Mouse (Mus musculus): ENCODE results near the gene Olfr202.

DNA sequence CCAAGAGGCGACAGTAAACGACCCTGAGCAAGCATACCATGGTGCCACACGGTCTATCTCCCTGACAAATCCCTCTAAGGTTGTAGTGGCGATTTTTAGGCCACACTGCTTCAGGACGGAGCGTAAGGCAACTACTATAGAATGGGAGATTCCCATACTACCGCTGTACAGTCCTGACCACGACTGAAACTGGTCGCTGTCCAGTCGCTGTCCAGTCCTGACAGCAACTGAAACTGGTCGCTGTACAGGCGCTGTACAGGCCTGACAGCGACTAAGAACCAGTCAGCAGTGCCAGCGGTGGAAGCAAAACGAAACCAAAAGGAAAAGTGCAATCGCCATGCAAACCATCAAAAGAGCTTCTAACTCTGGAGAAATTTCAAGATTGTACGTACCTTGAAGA is 36.9 kb downstream of the Olfr202 start:
- TF ChIP-seq CTCF (IDR thresholded peaks at IDR 0.05; ENCODE audit: extremely low read depth, insufficient read length, insufficient replicate concordance, low read depth, low read length) (no peak), POLR2A (IDR thresholded peaks at IDR 0.05; ENCODE audit: low read depth, low read length) (no peak)
